Mouse (Mus musculus) cerebellum, adult 18-20 months (tissue): ENCODE data around the gene Ufc1.
"Not testable (repeated sequence)": the region's sequence is repeated elsewhere in the genome, so short reads cannot be mapped to it uniquely, and the experiment has no call there.

Source experiments
- DNase-seq, 2 experiments: peaks; one replicate each; pipeline ENCODE4 v3.0.0; 2021

The Ufc1 gene

DNA sequence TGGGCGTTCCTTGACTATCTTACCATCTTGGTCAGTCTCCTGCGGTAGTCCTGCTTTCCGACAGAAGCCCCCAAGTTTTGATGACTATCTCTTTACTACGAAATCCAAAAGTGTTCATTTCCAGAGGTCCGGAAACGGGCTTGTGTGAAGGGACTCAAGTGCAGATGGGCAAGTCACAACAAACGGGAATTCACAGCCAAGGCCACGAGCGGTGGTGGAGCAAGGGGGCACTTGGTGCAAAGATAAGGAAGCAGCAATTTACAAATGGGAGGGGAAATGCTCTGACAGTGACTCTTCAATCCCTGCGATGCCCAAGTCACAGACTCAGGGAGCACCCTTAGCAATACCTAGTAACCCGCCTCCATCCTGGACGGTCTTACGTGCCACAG lies 47.4 kb downstream of the Ufc1 start:
- peak in 1 of 2 experiments; percentile 24 for DNase-seq

DNA sequence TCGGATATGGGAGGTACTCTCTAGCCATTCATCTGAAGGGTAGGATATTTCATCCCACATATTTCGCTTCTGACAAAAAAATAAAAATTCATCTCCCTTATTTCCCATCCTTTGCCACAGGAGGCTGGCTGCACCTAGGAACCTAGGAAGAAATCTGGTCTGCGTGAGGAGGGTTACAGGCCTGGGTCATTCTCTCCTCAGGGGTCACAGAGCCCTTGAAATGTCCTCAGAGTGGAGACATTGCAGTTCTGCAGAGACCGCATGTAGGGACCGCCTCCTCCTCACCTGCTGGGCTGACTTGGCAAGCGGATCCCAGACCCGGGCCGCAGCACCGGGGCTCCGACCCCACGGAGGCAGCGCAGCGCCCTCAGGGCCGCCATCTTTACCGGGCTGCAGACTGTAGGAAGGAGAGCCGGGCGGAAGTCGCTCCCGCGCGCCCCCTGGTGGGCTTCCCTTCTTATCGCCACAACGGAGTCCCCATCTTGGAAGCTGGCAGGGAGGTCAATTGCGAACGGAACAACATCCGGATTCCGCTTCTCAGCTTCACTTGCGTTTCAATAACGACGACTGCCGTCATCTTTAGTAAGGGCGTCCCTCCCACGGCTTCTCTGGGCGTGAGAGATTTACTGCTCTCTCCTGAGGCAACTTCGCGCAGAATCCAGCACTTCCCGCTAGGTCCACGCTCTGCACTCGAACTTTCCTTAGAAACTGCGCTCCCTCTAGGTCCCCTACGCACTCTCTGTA lies 47.9 kb downstream of the Ufc1 start:
- DNase-seq: peak; percentile 97 to 99

GRCm38 (mm10) chr1:171245353-171245752 lies 49.5 kb downstream of the Ufc1 start:
- no peak for DNase-seq

GRCm38 (mm10) chr1:171241952-171242351 lies 52.9 kb downstream of the Ufc1 start:
- not testable (repeated sequence) for DNase-seq

DNA sequence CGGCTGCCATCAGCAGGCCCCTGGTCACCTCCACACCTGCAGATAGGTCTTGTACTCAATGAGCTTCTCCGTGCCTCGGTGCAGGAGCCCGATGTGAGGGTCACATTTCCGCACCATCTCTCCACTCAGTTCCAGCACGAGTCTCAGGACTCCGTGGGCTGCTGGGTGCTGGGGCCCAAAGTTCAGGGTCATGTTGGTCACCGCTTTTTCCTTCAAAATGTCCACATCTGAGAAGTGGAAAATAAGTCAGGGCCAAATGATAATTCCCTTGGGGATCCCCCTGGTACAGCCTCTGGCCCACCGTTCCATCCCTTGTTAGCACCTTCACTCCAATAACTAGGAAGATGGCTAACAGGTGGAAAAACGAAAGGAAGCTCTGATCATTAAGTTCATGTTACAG lies 53.9 kb downstream of the Ufc1 start:
- no peak for DNase-seq

GRCm38 (mm10) chr1:171239992-171240744 lies 54.7 kb downstream of the Ufc1 start:
- no peak for DNase-seq
